9 mouse cellular contexts compared by ENCODE assay signal in genomic region chr6:52926947-52927346, GRCm38 (mm10).
DNase-seq lines count a peak whose midpoint lies in the region; ATAC-seq and TF ChIP-seq lines count a peak whose summit lies in the region.
"Had no signal": no experiment of that assay in that cellular context is flagged by ENCODE, and none has a peak within 500 bp of the region (broad histone marks: within the 10 kb centered on the region; RNA-seq: fewer than 3 reads in every experiment).

No protein-coding gene starts in this region.

- H3K27me3 ChIP-seq in embryonic facial prominence, embryonic 11.5 days (ENCODE audit: control insufficient read depth, insufficient read depth, low read length) = no peaks in the 10 kb centered on the region
- no peaks in the 10 kb centered on the region for H3K27me3 ChIP-seq in embryonic facial prominence, embryonic 10.5 days (replicated peaks; ENCODE audit: low read depth, poor library complexity, severe bottlenecking)
- H3K27me3 ChIP-seq in limb, embryonic 10.5 days (ENCODE audit: low read depth, poor library complexity, severe bottlenecking) = peaks cover 10% of the 10 kb centered on the region; the same call in 1 of the 2 replicates

- H3K4me3 ChIP-seq in embryonic facial prominence, embryonic 11.5 days (ENCODE audit: low read depth, low read length) = no peak overlapping the region
- H3K4me3 ChIP-seq in embryonic facial prominence, embryonic 10.5 days = no peak overlapping the region
- H3K4me3 ChIP-seq in left cerebral cortex, adult 2 months = no peak overlapping the region
- no peak overlapping the region for H3K4me3 ChIP-seq in limb, embryonic 10.5 days
- H3K4me3 ChIP-seq: midbrain, embryonic 10.5 days had no signal

- H3K36me3 ChIP-seq in embryonic facial prominence, embryonic 11.5 days (replicated peaks; ENCODE audit: control insufficient read depth, insufficient read depth, low read depth, low read length) = no peaks in the 10 kb centered on the region
- no peaks in the 10 kb centered on the region for H3K36me3 ChIP-seq in embryonic facial prominence, embryonic 10.5 days (replicated peaks)
- H3K36me3 ChIP-seq in limb, embryonic 10.5 days = no peaks in the 10 kb centered on the region
- H3K36me3 ChIP-seq: midbrain, embryonic 10.5 days had no signal

- WGBS in embryonic facial prominence, embryonic 11.5 days = 77% methylated on average over 4 of the region's 4 CpGs
- WGBS in embryonic facial prominence, embryonic 10.5 days = 77% methylated on average over 4 of the region's 4 CpGs
- 80% methylated on average over 4 of the region's 4 CpGs for WGBS in limb, embryonic 10.5 days

- H3K9ac ChIP-seq in embryonic facial prominence, embryonic 11.5 days (replicated peaks; ENCODE audit: low read length) = no peak overlapping the region

- TF ChIP-seq CTCF in left cerebral cortex, adult 2 months (IDR thresholded peaks at IDR 0.05) = peak; percentile 55

- ATAC-seq in embryonic facial prominence, embryonic 11.5 days (replicated peaks; ENCODE audit: insufficient number of reproducible peaks, low FRiP score, low TSS enrichment, low read depth) = no peak

- no peak overlapping the region for H3K27ac ChIP-seq in embryonic facial prominence, embryonic 11.5 days (replicated peaks; ENCODE audit: low read depth, low read length)
- H3K27ac ChIP-seq in embryonic facial prominence, embryonic 10.5 days (replicated peaks) = no peak overlapping the region
- no peak overlapping the region for H3K27ac ChIP-seq in left cerebral cortex, adult 2 months
- 0 out of 2 replicates have a peak overlapping the region, but pooled peaks have one; percentile 14 for H3K27ac ChIP-seq in limb, embryonic 10.5 days
- H3K27ac ChIP-seq: midbrain, embryonic 10.5 days had no signal

- H3K9me3 ChIP-seq in embryonic facial prominence, embryonic 11.5 days (replicated peaks; ENCODE audit: control insufficient read depth, low read length) = no peaks in the 10 kb centered on the region
- no peaks in the 10 kb centered on the region for H3K9me3 ChIP-seq in embryonic facial prominence, embryonic 10.5 days
- H3K9me3 ChIP-seq in limb, embryonic 10.5 days (replicated peaks) = no peaks in the 10 kb centered on the region
- H3K9me3 ChIP-seq: midbrain, embryonic 10.5 days had no signal

- no peak overlapping the region for H3K4me2 ChIP-seq in embryonic facial prominence, embryonic 11.5 days (ENCODE audit: low read depth, low read length)

- intact Hi-C loops in left cerebral cortex, adult 2 months (cut with DNase I) = loop anchor here (1.0 to 2.0 kb wide), 2 partner anchors 25 to 42 kb away; no protein-coding TSS in a partner anchor

- H3K4me1 ChIP-seq in embryonic facial prominence, embryonic 11.5 days (ENCODE audit: control insufficient read depth, insufficient read depth, low read length) = no peaks in the 10 kb centered on the region
- peaks cover 6% of the 10 kb centered on the region; the same call in 1 of the 2 replicates for H3K4me1 ChIP-seq in embryonic facial prominence, embryonic 10.5 days
- peaks cover 26% of the 10 kb centered on the region for H3K4me1 ChIP-seq in limb, embryonic 10.5 days
- H3K4me1 ChIP-seq: midbrain, embryonic 10.5 days had no signal

- peak; percentile 50 for DNase-seq in embryonic facial prominence, embryonic 11.5 days (ENCODE audit: low spot score)
- DNase-seq in embryonic facial prominence, embryonic 10.5 days (ENCODE audit: low spot score) = no peak
- DNase-seq in left cerebral cortex, adult 2 months (ENCODE audit: extremely low spot score in 1 of 2, low spot score in 2 of 2) = no peak
- DNase-seq in left cerebral cortex, adult 11 months (ENCODE audit: low spot score) = no peak
- peak; percentile 51 for DNase-seq in ES-CJ7 (ENCODE audit: low read depth, low spot score)
- DNase-seq in limb, embryonic 10.5 days (ENCODE audit: low spot score) = peak; percentile 30
- no peak for DNase-seq in frontal cortex, postnatal 14 days (ENCODE audit: low spot score in 2 of 2)
- DNase-seq in urinary bladder, postnatal 10 days (ENCODE audit: low spot score) = no peak

Comparison
In these comparisons a context has a peak if more than half of its experiments do, and no peak if none do; other contexts are left out.
1. DNase-seq: peak in embryonic facial prominence, embryonic 11.5 days (single experiment), ES-CJ7 (single experiment) and limb, embryonic 10.5 days (single experiment); none in embryonic facial prominence, embryonic 10.5 days (single experiment), left cerebral cortex, adult 2 months (0 of 2), left cerebral cortex, adult 11 months (single experiment), frontal cortex, postnatal 14 days (0 of 2) and urinary bladder, postnatal 10 days (single experiment).